22 mouse cellular contexts compared by ENCODE assay signal in genomic region chr16:5713476-5713875, GRCm38 (mm10).
DNase-seq lines count a peak whose midpoint lies in the region; ATAC-seq lines count a peak whose summit lies in the region.
"Had no signal": no experiment of that assay in that cellular context is flagged by ENCODE, and none has a peak within 500 bp of the region (broad histone marks: within the 10 kb centered on the region; RNA-seq: fewer than 3 reads in every experiment).

No protein-coding gene starts in this region.

- WGBS in hindbrain, embryonic 12.5 days: 66% methylated on average over 4 of the region's 4 CpGs
- WGBS in hindbrain, embryonic 13.5 days: 49% methylated on average over 4 of the region's 4 CpGs

- H3K9ac ChIP-seq in hindbrain, embryonic 12.5 days: no peak overlapping the region
- H3K9ac ChIP-seq in hindbrain, embryonic 13.5 days: no peak overlapping the region
- H3K9ac ChIP-seq: forebrain, embryonic 12.5 days; heart, embryonic 13.5 days; limb, embryonic 13.5 days; liver, embryonic 13.5 days; lung, embryonic 14.5 days; stomach, embryonic 15.5 days had no signal

- H3K4me1 ChIP-seq in hindbrain, embryonic 12.5 days: no peaks in the 10 kb centered on the region
- H3K4me1 ChIP-seq in hindbrain, embryonic 13.5 days (replicated peaks): peaks cover 13% of the 10 kb centered on the region
- H3K4me1 ChIP-seq: embryonic facial prominence, embryonic 10.5 days; forebrain, embryonic 12.5 days; heart, embryonic 13.5 days; limb, embryonic 13.5 days; liver, embryonic 13.5 days; stomach, embryonic 15.5 days had no signal

- no peaks in the 10 kb centered on the region for H3K9me3 ChIP-seq in hindbrain, embryonic 12.5 days (replicated peaks)
- no peaks in the 10 kb centered on the region for H3K9me3 ChIP-seq in hindbrain, embryonic 13.5 days
- H3K9me3 ChIP-seq: embryonic facial prominence, embryonic 10.5 days; forebrain, embryonic 12.5 days; heart, embryonic 13.5 days; limb, embryonic 13.5 days; liver, embryonic 13.5 days; stomach, embryonic 15.5 days had no signal

- H3K4me3 ChIP-seq in hindbrain, embryonic 12.5 days: no peak overlapping the region
- no peak overlapping the region for H3K4me3 ChIP-seq in hindbrain, embryonic 13.5 days
- H3K4me3 ChIP-seq: embryonic facial prominence, embryonic 10.5 days; forebrain, embryonic 12.5 days; heart, embryonic 13.5 days; limb, embryonic 13.5 days; liver, embryonic 13.5 days; stomach, embryonic 15.5 days had no signal

- no peaks in the 10 kb centered on the region for H3K36me3 ChIP-seq in hindbrain, embryonic 12.5 days
- no peaks in the 10 kb centered on the region for H3K36me3 ChIP-seq in hindbrain, embryonic 13.5 days
- H3K36me3 ChIP-seq: embryonic facial prominence, embryonic 10.5 days; forebrain, embryonic 12.5 days; heart, embryonic 13.5 days; limb, embryonic 13.5 days; liver, embryonic 13.5 days; stomach, embryonic 15.5 days had no signal

- no peak overlapping the region for H3K4me2 ChIP-seq in hindbrain, embryonic 12.5 days (replicated peaks)
- no peak overlapping the region for H3K4me2 ChIP-seq in hindbrain, embryonic 13.5 days
- H3K4me2 ChIP-seq: forebrain, embryonic 12.5 days; heart, embryonic 13.5 days; limb, embryonic 13.5 days; liver, embryonic 13.5 days; lung, embryonic 14.5 days; stomach, embryonic 15.5 days had no signal

- no peaks in the 10 kb centered on the region for H3K27me3 ChIP-seq in hindbrain, embryonic 12.5 days
- H3K27me3 ChIP-seq in hindbrain, embryonic 13.5 days: no peaks in the 10 kb centered on the region
- H3K27me3 ChIP-seq: forebrain, embryonic 12.5 days; heart, embryonic 13.5 days; limb, embryonic 13.5 days; liver, embryonic 13.5 days; stomach, embryonic 15.5 days had no signal

- H3K27ac ChIP-seq in hindbrain, embryonic 12.5 days: no peak overlapping the region
- no peak overlapping the region for H3K27ac ChIP-seq in hindbrain, embryonic 13.5 days
- H3K27ac ChIP-seq: embryonic facial prominence, embryonic 10.5 days; forebrain, embryonic 12.5 days; heart, embryonic 13.5 days; limb, embryonic 13.5 days; liver, embryonic 13.5 days; stomach, embryonic 15.5 days had no signal

- DNase-seq in cerebellum, adult 11 months: peak; percentile 12
- DNase-seq in cerebellum, adult 9-11 months: peak; percentile 51
- DNase-seq in retina, embryonic 14.5 days (ENCODE audit: low spot score): peak; percentile 27
- no peak for DNase-seq in layer of hippocampus, adult 11-12 months (ENCODE audit: low spot score)
- DNase-seq in heart, adult 11 months: no peak
- DNase-seq: B cell, adult 2 months; heart, adult 18-20 months; kidney, adult 2 months; kidney, postnatal 25 days; liver, embryonic 13.5 days; lung, embryonic 14.5 days; lung, postnatal 36 days; right cerebral cortex, postnatal 14 days; thymus, adult 2 months had no signal

- peak; percentile 56; the same call in 1 of the 2 replicates for ATAC-seq in hindbrain, embryonic 12.5 days (ENCODE audit: low FRiP score)
- no peak for ATAC-seq in hindbrain, embryonic 13.5 days (ENCODE audit: low FRiP score)
- ATAC-seq: inflammation-experienced regulatory T-cells, adult 6 months had no signal

Comparison
In these comparisons a context has a peak if more than half of its experiments do, and no peak if none do; other contexts are left out.
1. DNase-seq: peak in cerebellum, adult 11 months (single experiment), cerebellum, adult 9-11 months (single experiment) and retina, embryonic 14.5 days (single experiment); none in layer of hippocampus, adult 11-12 months (single experiment) and heart, adult 11 months (single experiment).